Mouse (Mus musculus): ENCODE data around the gene Parp16. TPM values are rescaled to one million over a fixed set of nuclear protein-coding genes. Genes with fewer than 3 reads are reported as not detected.
A peak's percentile ranks its signal among the peaks of the same experiment; 100 is the strongest.

Gene Parp16
- total RNA-seq, 1 experiment = 4.9 TPM

GRCm38 (mm10) chr9:65239731-65240130 lies 44.6 kb downstream of the Parp16 start:
- Histone ChIP-seq H3K36me3 (ENCODE audit: control insufficient read depth, insufficient read depth, low read length, poor library complexity, severe bottlenecking) (peaks cover 5% of the 10 kb centered on the region; the same call in 1 of the 2 replicates), H3K9ac (ENCODE audit: insufficient read depth, low read depth, low read length, poor library complexity, severe bottlenecking) (no peak overlapping the region), H3K4me1 (ENCODE audit: control insufficient read depth in 2 of 2, insufficient read depth in 2 of 2, low read length in 2 of 2, poor library complexity in 1 of 2) (peaks cover 0 to 3% of the 10 kb centered on the region in 2 experiments; a peak in 2 of 4 replicates), H3K4me3 (ENCODE audit: insufficient read depth in 1 of 2, low read depth in 1 of 2, low read length in 2 of 2, poor library complexity in 1 of 2, severe bottlenecking in 1 of 2) (no peak overlapping the region), H3K27ac (ENCODE audit: insufficient read depth, low read depth, low read length, poor library complexity, severe bottlenecking) (no peak overlapping the region), H3K9me3 (ENCODE audit: control insufficient read depth, insufficient read depth, low read depth, low read length) (no peaks in the 10 kb centered on the region)
- peak; percentile 29 for DNase-seq (ENCODE audit: low read depth, low spot score)
- in situ Hi-C loops (cut with MboI; ENCODE audit: low sequenced_read_pairs in 2 of 2, unreplicated experiment in 2 of 2) = no loop called here
- no peak for TF ChIP-seq HCFC1 (IDR thresholded peaks at IDR 0.05; ENCODE audit: borderline replicate concordance, insufficient read depth, low read length)
- TF ChIP-seq MAFK (IDR thresholded peaks at IDR 0.05; ENCODE audit: insufficient read depth, low read depth, low read length) = no peak
- no peak for TF ChIP-seq ZNF384 (IDR thresholded peaks at IDR 0.05; ENCODE audit: low read depth, low read length)
- TF ChIP-seq CHD2 (IDR thresholded peaks at IDR 0.05; ENCODE audit: low read depth, low read length) = no peak
- TF ChIP-seq ZC3H11A (IDR thresholded peaks at IDR 0.05; ENCODE audit: borderline replicate concordance, low read depth, low read length) = no peak

- in situ Hi-C loops (cut with MboI; ENCODE audit: low sequenced_read_pairs in 2 of 2, unreplicated experiment in 2 of 2) = no loop called here
- Histone ChIP-seq H3K4me3 (ENCODE audit: insufficient read depth in 1 of 2, low read depth in 1 of 2, low read length in 2 of 2, poor library complexity in 1 of 2, severe bottlenecking in 1 of 2) (no peak overlapping the region), H3K4me1 (ENCODE audit: control insufficient read depth in 2 of 2, insufficient read depth in 2 of 2, low read length in 2 of 2, poor library complexity in 1 of 2) (peaks cover 0 to 3% of the 10 kb centered on the region in 2 experiments; a peak in 2 of 4 replicates), H3K36me3 (ENCODE audit: control insufficient read depth, insufficient read depth, low read length, poor library complexity, severe bottlenecking) (peaks cover 5% of the 10 kb centered on the region; the same call in 1 of the 2 replicates), H3K27ac (ENCODE audit: insufficient read depth, low read depth, low read length, poor library complexity, severe bottlenecking) (no peak overlapping the region), H3K9me3 (ENCODE audit: control insufficient read depth, insufficient read depth, low read depth, low read length) (no peaks in the 10 kb centered on the region), H3K9ac (ENCODE audit: insufficient read depth, low read depth, low read length, poor library complexity, severe bottlenecking) (no peak overlapping the region)
- TF ChIP-seq ZC3H11A (IDR thresholded peaks at IDR 0.05; ENCODE audit: borderline replicate concordance, low read depth, low read length) (no peak), HCFC1 (IDR thresholded peaks at IDR 0.05; ENCODE audit: borderline replicate concordance, insufficient read depth, low read length) (no peak), CHD2 (IDR thresholded peaks at IDR 0.05; ENCODE audit: low read depth, low read length) (no peak), MAFK (IDR thresholded peaks at IDR 0.05; ENCODE audit: insufficient read depth, low read depth, low read length) (no peak), ZNF384 (IDR thresholded peaks at IDR 0.05; ENCODE audit: low read depth, low read length) (no peak)
- DNase-seq (ENCODE audit: low read depth, low spot score) = no peak
Measured at GRCm38 (mm10) chr9:65240587-65240986, 45.4 kb downstream of the Parp16 start.

GRCm38 (mm10) chr9:65241973-65242372 lies 46.8 kb downstream of the Parp16 start:
- no peak overlapping the region for H3K27ac ChIP-seq (ENCODE audit: insufficient read depth, low read depth, low read length, poor library complexity, severe bottlenecking)
- H3K4me1 ChIP-seq (ENCODE audit: control insufficient read depth in 2 of 2, insufficient read depth in 2 of 2, low read length in 2 of 2, poor library complexity in 1 of 2) = peaks cover 0 to 3% of the 10 kb centered on the region in 2 experiments; a peak in 2 of 4 replicates
- TF ChIP-seq ZNF384 (IDR thresholded peaks at IDR 0.05; ENCODE audit: low read depth, low read length) = no peak
- no peak for TF ChIP-seq ZC3H11A (IDR thresholded peaks at IDR 0.05; ENCODE audit: borderline replicate concordance, low read depth, low read length)
- H3K9me3 ChIP-seq (ENCODE audit: control insufficient read depth, insufficient read depth, low read depth, low read length) = no peaks in the 10 kb centered on the region
- no peak for DNase-seq (ENCODE audit: low read depth, low spot score)
- H3K9ac ChIP-seq (ENCODE audit: insufficient read depth, low read depth, low read length, poor library complexity, severe bottlenecking) = no peak overlapping the region
- in situ Hi-C loops (cut with MboI; ENCODE audit: low sequenced_read_pairs in 2 of 2, unreplicated experiment in 2 of 2) = no loop called here
- H3K36me3 ChIP-seq (ENCODE audit: control insufficient read depth, insufficient read depth, low read length, poor library complexity, severe bottlenecking) = peaks cover 5% of the 10 kb centered on the region; the same call in 1 of the 2 replicates
- no peak overlapping the region for H3K4me3 ChIP-seq (ENCODE audit: insufficient read depth in 1 of 2, low read depth in 1 of 2, low read length in 2 of 2, poor library complexity in 1 of 2, severe bottlenecking in 1 of 2)

- in situ Hi-C loops (cut with MboI; ENCODE audit: low sequenced_read_pairs in 2 of 2, unreplicated experiment in 2 of 2) = no loop called here
- Histone ChIP-seq H3K9ac (ENCODE audit: insufficient read depth, low read depth, low read length, poor library complexity, severe bottlenecking) (no peak overlapping the region), H3K36me3 (ENCODE audit: control insufficient read depth, insufficient read depth, low read length, poor library complexity, severe bottlenecking) (no peaks in the 10 kb centered on the region), H3K4me1 (ENCODE audit: control insufficient read depth in 2 of 2, insufficient read depth in 2 of 2, low read length in 2 of 2, poor library complexity in 1 of 2) (peaks cover 0 to 8% of the 10 kb centered on the region in 2 experiments; a peak in 2 of 4 replicates), H3K9me3 (ENCODE audit: control insufficient read depth, insufficient read depth, low read depth, low read length) (no peaks in the 10 kb centered on the region), H3K4me3 (ENCODE audit: insufficient read depth in 1 of 2, low read depth in 1 of 2, low read length in 2 of 2, poor library complexity in 1 of 2, severe bottlenecking in 1 of 2) (no peak overlapping the region), H3K27ac (ENCODE audit: insufficient read depth, low read depth, low read length, poor library complexity, severe bottlenecking) (no peak overlapping the region)
- no peak for TF ChIP-seq CHD2 (IDR thresholded peaks at IDR 0.05; ENCODE audit: low read depth, low read length)
- TF ChIP-seq HCFC1 (IDR thresholded peaks at IDR 0.05; ENCODE audit: borderline replicate concordance, insufficient read depth, low read length) = no peak
- no peak for TF ChIP-seq ZC3H11A (IDR thresholded peaks at IDR 0.05; ENCODE audit: borderline replicate concordance, low read depth, low read length)
- TF ChIP-seq MAFK (IDR thresholded peaks at IDR 0.05; ENCODE audit: insufficient read depth, low read depth, low read length) = no peak
- no peak for TF ChIP-seq ZNF384 (IDR thresholded peaks at IDR 0.05; ENCODE audit: low read depth, low read length)
- no peak for DNase-seq (ENCODE audit: low read depth, low spot score)
Measured at GRCm38 (mm10) chr9:65243249-65243648, 48.1 kb downstream of the Parp16 start.
